Mouse (Mus musculus) embryonic fibroblast, embryonic 13.5 days (primary cell): ENCODE measurements around the gene Qtrt1. TPM values are rescaled to one million over a fixed set of nuclear protein-coding genes. Genes with fewer than 3 reads are reported as not detected.
"Not testable (repeated sequence)": the region's sequence is repeated elsewhere in the genome, so short reads cannot be mapped to it uniquely, and the experiment has no call there.

Experiments
- H3K27ac ChIP-seq: 2 replicates; pipeline ENCODE4 v1.5.1; 2012; ENCODE audit warnings: low read length, control low read depth, inconsistent platforms; ENCODE audit not compliant: insufficient read depth
- H3K4me1 ChIP-seq: 2 replicates; pipeline ENCODE4 v1.6.1; 2011; ENCODE audit warnings: low read length; ENCODE audit not compliant: control insufficient read depth, insufficient read depth
- H3K4me3 ChIP-seq: 2 replicates; pipeline ENCODE4 v1.5.1; 2011; ENCODE audit warnings: mild to moderate bottlenecking, control low read depth, low read length; ENCODE audit not compliant: insufficient read depth
- CTCF ChIP-seq: IDR thresholded peaks from 2 replicates; pipeline ENCODE4 v1.5.1; 2011; ENCODE audit warnings: mild to moderate bottlenecking, control low read depth, low read length, moderate library complexity, borderline replicate concordance; ENCODE audit not compliant: insufficient read depth
- POLR2A ChIP-seq: IDR thresholded peaks from 2 replicates; pipeline ENCODE4 v1.6.1; 2011; ENCODE audit warnings: low read depth, mild to moderate bottlenecking, control low read depth, low read length, moderate library complexity
- polyA plus RNA-seq: library from polyadenylated mRNA; stranded (reverse); fragments of >200 nt; gene quantifications from 2 replicates; pipeline ENCODE4 v1.2.4, GENCODE M21; 2011; ENCODE audit warnings: low read depth; ENCODE audit not compliant: missing spikeins, insufficient read length

Gene Qtrt1
- polyA plus RNA-seq, 1 experiment, result 30.0 TPM

DNA sequence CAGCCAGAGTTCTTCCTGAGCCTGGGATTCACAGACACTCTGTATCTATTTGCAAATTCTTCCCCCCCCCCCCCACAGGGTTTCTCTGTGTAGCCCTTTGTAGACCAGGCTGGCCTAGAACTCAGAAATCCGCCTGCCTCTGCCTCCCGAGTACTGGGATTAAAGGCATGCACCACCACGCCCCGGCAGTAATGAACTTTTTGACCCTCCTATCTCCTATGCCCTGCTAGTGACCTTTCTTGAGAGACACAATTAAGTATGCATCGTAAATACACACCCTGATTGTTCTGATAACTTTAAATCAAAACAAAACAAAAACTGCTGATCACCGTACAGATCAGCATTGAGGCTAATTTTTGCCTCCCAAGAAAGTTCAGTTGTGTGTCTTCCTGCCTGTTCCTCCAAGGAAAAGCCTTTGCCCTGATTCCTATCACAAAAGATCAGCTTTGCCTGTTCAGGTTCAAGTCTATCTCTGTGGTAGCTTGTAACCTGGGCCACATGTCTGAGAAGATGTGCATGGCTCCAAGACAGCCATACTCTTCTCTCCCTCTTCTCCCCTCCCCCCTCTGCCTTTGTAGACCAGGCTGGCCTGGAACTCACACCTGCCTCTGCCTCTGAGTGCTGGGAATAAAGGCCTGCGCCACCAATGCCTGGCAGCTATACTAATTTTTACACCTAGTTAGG is 44.8 kb downstream of the Qtrt1 start:
- Histone ChIP-seq H3K27ac (no peak overlapping the region), H3K4me3 (no peak overlapping the region), H3K4me1 (peaks cover 13% of the 10 kb centered on the region)
- TF ChIP-seq CTCF, result no peak
- no peak for TF ChIP-seq POLR2A

DNA sequence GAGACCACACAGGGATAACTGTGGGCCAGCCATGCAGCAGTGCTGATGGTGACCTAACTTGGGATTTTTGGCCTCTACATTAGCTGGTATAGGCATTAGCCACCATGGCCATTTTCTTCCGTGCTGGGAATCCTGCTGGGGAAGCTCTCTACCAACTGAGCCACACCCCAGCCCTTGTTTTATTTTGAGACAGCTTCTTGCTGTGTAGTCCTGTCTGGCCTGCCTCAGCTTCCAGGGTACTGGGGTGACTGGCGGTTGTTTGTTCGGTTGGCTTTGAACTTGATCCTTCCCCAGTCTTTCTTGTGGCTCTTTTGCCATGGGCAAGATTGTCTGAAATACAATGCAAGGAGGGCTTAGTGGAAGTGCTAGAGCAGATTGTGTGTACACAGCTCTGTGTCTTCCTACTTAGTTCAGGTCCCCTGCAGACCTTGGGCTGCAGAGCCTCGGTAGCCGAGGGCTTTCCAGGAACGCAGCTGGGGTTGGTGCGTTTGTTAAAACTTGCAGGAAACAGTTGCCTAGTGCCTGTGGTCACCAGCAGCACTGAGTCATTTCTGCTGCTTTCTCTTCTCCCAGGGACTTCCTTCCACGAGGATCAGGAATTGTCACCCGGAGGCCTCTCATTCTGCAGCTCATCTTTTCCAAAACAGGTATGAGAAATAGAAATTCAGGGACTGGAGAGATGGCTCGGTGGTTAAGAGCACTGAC is 45.4 kb downstream of the Qtrt1 start:
- peaks cover 7% of the 10 kb centered on the region; the same call in 1 of the 2 replicates for H3K4me1 ChIP-seq
- H3K4me3 ChIP-seq, result no peak overlapping the region
- TF ChIP-seq CTCF (no peak), POLR2A (no peak)
- no peak overlapping the region for H3K27ac ChIP-seq

DNA sequence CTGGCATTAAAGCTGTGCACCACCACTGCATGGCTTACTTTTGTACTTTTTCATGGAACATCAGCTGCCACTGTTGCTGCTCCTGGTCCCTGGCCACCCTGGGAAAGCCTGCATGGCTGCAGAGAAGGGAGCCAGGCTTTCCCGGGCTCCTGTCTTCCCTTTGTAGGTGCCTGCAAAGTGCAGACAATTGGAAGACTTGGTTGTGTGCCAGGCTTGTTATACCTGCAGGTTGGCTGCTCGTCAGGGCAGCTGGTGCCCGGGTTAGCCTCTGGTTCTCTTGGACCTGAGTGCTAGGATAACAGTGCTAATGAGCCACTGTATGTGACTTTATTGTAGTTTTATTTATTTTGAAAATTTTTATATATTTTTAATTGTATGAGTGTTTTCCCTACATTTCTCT is 47.2 kb downstream of the Qtrt1 start:
- Histone ChIP-seq H3K4me3 (no peak overlapping the region), H3K4me1 (peaks cover 16% of the 10 kb centered on the region), H3K27ac (no peak overlapping the region)
- no peak for TF ChIP-seq CTCF
- no peak for TF ChIP-seq POLR2A

DNA sequence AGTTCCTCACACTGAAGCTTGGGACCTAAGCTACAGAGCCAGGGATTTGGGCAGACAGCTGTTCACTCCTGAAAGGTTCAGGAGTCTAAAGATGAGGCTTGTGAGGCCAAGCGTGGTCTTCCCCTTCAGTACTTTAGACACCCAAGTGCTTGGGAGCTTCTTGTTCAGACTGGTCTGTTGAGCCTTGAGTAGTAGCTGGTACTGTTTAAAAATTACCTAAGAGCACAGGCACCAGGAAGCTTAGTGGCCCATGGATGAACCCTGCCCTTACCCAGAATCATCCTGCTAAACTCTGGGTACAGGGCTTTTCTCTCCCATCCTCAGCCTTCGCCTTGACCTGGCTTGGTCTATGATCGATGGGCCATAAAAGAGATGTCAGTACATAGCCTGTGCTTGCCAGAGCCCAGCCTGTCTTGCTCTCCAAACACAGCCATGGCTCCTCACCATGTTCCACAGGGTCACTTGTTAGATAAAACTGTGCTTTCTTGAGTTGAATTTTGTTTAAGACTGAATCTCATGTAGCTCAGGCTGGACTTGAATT is 48.8 kb downstream of the Qtrt1 start:
- Histone ChIP-seq H3K27ac (no peak overlapping the region), H3K4me3 (no peak overlapping the region), H3K4me1 (peaks cover 20% of the 10 kb centered on the region)
- no peak for TF ChIP-seq CTCF
- TF ChIP-seq POLR2A, result no peak

DNA sequence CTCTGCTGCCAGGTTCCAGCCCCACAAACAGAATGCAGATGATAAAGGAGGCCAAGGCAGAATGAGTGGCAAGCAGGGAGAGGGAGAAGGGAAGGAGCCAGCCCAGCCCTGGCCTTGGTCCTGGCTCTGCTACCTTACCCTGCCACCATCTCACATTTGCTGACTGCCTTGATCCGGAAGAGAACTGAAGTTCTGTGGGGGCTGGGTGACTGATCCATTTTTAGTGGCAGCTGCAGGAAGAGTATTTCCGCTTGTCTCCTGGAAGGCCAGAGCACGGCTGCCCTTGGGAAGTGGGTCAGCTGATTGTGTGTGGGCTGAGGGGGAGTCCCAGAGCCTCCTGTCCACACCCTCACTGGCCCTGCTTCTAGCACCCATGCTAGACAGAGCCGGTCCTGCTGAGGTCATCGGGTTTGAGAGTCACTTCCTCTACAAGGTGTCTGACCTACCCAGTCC is 51.5 kb downstream of the Qtrt1 start:
- Histone ChIP-seq H3K27ac (0 out of 2 replicates have a peak overlapping the region, but pooled peaks have one; percentile 1), H3K4me3 (no peak overlapping the region), H3K4me1 (peaks cover 18% of the 10 kb centered on the region)
- no peak for TF ChIP-seq POLR2A
- TF ChIP-seq CTCF, result no peak

DNA sequence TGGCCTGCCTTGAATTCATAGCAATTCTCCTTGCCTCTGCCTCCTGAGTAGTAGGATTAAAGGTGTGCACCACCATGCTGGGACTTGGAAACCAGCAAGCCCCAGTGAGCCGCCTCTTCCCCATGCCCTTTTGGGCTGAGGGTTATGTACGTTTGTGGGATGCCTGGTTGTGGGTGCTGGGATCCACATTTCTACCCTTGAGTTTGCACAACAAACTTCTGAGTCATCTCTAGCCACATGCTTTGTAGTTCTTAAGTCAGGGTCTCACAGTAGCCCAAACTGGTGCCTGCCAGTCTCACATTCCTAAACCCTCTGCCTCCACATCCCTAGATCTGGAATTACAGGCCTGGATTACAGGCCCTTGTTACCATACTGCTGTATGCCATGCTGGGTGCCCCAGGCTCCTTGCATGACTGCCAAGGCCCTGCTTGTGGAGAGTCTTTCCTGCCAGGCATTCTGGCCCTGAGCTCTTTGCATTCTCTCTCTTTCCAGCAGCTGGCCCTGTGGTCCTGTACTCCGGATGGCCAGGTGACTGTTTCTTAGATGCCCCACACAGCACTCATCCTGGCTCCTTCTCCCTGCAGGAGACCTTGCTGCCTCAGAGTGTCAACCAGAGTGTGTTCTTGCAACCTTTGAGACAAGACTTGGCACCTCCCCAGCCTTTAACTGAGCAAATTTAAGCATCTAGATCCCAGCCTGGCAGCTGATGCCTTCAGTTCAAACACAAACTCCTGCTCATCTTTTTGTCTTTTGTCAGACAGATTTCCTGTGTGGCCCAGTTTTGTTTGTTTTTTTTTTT is 52.3 kb downstream of the Qtrt1 start:
- Histone ChIP-seq H3K27ac (0 out of 2 replicates have a peak overlapping the region, but pooled peaks have one; percentile 1), H3K4me1 (peaks cover 18% of the 10 kb centered on the region), H3K4me3 (no peak overlapping the region)
- TF ChIP-seq POLR2A, result no peak

DNA sequence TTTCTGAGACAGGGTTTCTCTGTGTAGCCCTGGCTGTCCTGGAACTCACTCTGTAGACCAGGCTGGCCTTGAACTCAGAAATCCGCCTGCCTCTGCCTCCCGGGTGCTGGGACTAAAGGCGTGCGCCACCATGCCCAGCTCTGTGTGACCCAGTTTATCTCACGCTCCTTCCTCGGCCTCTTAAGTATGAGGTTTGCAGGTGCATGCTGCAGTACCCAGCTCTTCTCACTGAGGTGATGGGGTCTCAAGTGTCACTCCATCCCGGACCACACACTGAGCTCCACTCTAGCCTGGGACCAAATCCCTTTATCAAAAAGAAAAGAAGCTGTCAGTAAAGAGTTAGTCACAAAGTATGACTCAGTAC is 52.9 kb downstream of the Qtrt1 start:
- H3K27ac ChIP-seq, H3K4me3 ChIP-seq: not testable (repeated sequence)
- peaks cover 18% of the 10 kb centered on the region for H3K4me1 ChIP-seq

DNA sequence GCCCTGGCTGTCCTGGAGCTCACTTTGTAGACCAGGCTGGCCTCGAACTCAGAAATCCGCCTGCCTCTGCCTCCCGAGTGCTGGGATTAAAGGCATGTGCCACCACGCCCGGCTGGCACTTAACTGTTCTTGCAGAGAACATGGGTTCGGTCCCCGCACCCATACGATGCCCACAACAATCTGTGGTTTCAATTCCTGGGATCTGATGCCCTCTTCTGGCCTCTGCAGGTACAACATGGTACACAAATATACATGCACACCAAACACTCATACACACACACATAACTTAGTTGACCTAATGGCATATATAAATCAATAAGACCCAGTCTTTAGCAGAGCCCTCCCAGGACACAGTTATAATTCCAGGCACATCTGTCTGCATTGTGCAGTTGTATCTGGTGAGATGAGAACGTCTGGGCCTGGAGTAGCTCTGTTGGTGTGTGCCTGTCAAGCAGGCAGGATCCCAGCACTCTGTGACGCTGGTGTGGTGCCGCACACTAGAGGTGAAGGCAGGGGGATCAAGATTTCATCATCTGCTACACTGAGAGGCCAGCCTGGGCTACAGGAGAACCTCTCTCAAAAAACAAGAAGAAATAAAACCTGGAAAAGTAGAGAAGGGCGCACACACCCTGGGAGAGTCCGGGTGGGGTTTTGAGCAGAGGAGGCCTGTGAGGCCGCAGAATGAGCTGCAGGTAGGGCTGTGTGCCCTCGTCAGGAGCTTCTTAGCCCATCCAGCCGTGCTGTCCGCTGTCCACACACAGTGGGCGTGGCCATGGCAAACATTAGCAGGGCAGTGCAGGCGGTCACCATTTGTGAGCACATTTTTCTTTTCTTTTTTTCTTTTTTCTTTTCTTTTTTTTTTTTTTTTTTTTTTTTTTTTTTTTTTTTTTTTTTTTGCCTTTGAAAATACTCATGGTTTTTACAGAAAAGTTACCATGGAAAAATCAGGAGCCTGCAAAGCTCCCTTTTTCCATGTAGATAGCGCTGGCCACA is 57.7 kb downstream of the Qtrt1 start:
- H3K4me3 ChIP-seq, result no peak overlapping the region
- H3K4me1 ChIP-seq, result no peaks in the 10 kb centered on the region
- TF ChIP-seq POLR2A (no peak), CTCF (no peak; the same call in 1 of the 2 replicates)
- H3K27ac ChIP-seq, result no peak overlapping the region

Other genes with a start within 250 kb of the Qtrt1 start
- gene Pde4a, start 246.1 kb upstream of the Qtrt1 start, polyA plus RNA-seq, result 14.7 and 20.6 TPM in 2 replicates
- 23.2 and 27.4 TPM in 2 replicates for gene Keap1, start 172.5 kb upstream of the Qtrt1 start, polyA plus RNA-seq
- gene S1pr5, start 163.4 kb upstream of the Qtrt1 start, polyA plus RNA-seq, result not detected in 2 replicates
- gene Atg4d, start 146.5 kb upstream of the Qtrt1 start, polyA plus RNA-seq, result 5.3 and 8.2 TPM in 2 replicates
- gene Kri1, start 123.9 kb upstream of the Qtrt1 start, polyA plus RNA-seq, result 24.9 and 28.9 TPM in 2 replicates
- gene Cdkn2d, start 120.4 kb upstream of the Qtrt1 start, polyA plus RNA-seq, result 13.0 and 16.5 TPM in 2 replicates
- not detected in 2 replicates for gene Ap1m2, start 99.5 kb upstream of the Qtrt1 start, polyA plus RNA-seq
- gene Slc44a2, start 91.1 kb upstream of the Qtrt1 start, polyA plus RNA-seq, result 115 and 125 TPM in 2 replicates
- 80.9 and 94.0 TPM in 2 replicates for gene Ilf3, start 44.0 kb upstream of the Qtrt1 start, polyA plus RNA-seq
- gene Dnm2, start 13.1 kb downstream of the Qtrt1 start, polyA plus RNA-seq, result 77.2 and 93.4 TPM in 2 replicates
- gene Tmed1, start 98.4 kb downstream of the Qtrt1 start, polyA plus RNA-seq, result 29.6 and 32.1 TPM in 2 replicates
- gene AB124611, start 114.3 kb downstream of the Qtrt1 start, polyA plus RNA-seq, result 0.44 TPM in 1 of 2 replicates, not detected in the other
- 96.3 and 105 TPM in 2 replicates for gene Carm1, start 135.1 kb downstream of the Qtrt1 start, polyA plus RNA-seq
- gene Timm29, start 180.9 kb downstream of the Qtrt1 start, polyA plus RNA-seq, result 29.1 and 31.6 TPM in 2 replicates
- 7.2 and 7.4 TPM in 2 replicates for gene Yipf2, start 181.0 kb downstream of the Qtrt1 start, polyA plus RNA-seq
- 73.5 and 81.7 TPM in 2 replicates for gene Smarca4, start 204.3 kb downstream of the Qtrt1 start, polyA plus RNA-seq